Mouse (Mus musculus) intestine, embryonic 16.5 days (tissue): ENCODE data around the gene L3mbtl4. TPM values are rescaled to one million over a fixed set of nuclear protein-coding genes. Genes with fewer than 3 reads are reported as not detected.
"Not testable (repeated sequence)": the region's sequence is repeated elsewhere in the genome, so short reads cannot be mapped to it uniquely, and the experiment has no call there.

ENCODE experiments used
- ATAC-seq: fragments of 200-750 bp; cut with Nextera tagmentation; 2 replicates; pipeline ENCODE4 v1.8.0; 2017; ENCODE audit warnings: moderate TSS enrichment, moderate library complexity
- H3K27ac ChIP-seq: fragments of 300-500 bp; sonication (generic); 2 replicates; pipeline ENCODE4 v1.5.1; 2014; ENCODE audit warnings: mild to moderate bottlenecking, low read length
- H3K27me3 ChIP-seq: fragments of 300-500 bp; sonication (generic); replicated peaks from 2 replicates; pipeline ENCODE4 v1.6.1; 2014; ENCODE audit warnings: low read length, control low read depth, mixed read lengths; ENCODE audit not compliant: control insufficient read depth, insufficient read depth
- H3K36me3 ChIP-seq: fragments of 300-500 bp; sonication (generic); 2 replicates; pipeline ENCODE4 v1.6.1; 2014; ENCODE audit warnings: low read length, control low read depth; ENCODE audit not compliant: control insufficient read depth, insufficient read depth
- H3K4me1 ChIP-seq: fragments of 300-500 bp; sonication (generic); 2 replicates; pipeline ENCODE4 v1.6.1; 2014; ENCODE audit warnings: low read length, control low read depth, mixed read lengths; ENCODE audit not compliant: control insufficient read depth, insufficient read depth
- H3K4me2 ChIP-seq: fragments of 300-500 bp; sonication (generic); 2 replicates; pipeline ENCODE4 v1.6.1; 2014; ENCODE audit warnings: low read depth, low read length, control low read depth
- H3K4me3 ChIP-seq: fragments of 300-500 bp; sonication (generic); 2 replicates; pipeline ENCODE4 v1.5.1; 2014; ENCODE audit warnings: mild to moderate bottlenecking, low read length
- H3K9ac ChIP-seq: fragments of 300-500 bp; sonication (generic); 2 replicates; pipeline ENCODE4 v1.6.1; 2014; ENCODE audit warnings: low read depth, low read length
- H3K9me3 ChIP-seq: fragments of 300-500 bp; sonication (generic); 2 replicates; pipeline ENCODE4 v1.6.1; 2016; ENCODE audit warnings: low read length, control low read depth; ENCODE audit not compliant: control insufficient read depth
- WGBS: fragments of 180-500 bp; shearing (Covaris S2); extraction: QIAGEN DNeasy Blood & Tissue Kit; methylation state at CpG from one replicate; pipeline ENCODE4 v1.1.7; 2014; 5-methylcytosine and 5-hydroxymethylcytosine counted together
- polyA plus RNA-seq: library from polyadenylated mRNA; unstranded; fragments of >200 nt; fragmentation: Nextera tagmentation; extraction: Ambion mirVana; gene quantifications from 2 replicates; pipeline ENCODE4 v1.2.1, GENCODE M21; 2015

L3mbtl4 gene
- polyA plus RNA-seq, 1 experiment from 2014 or later = 0.46 TPM

GRCm38 (mm10) chr17:68450921-68451320 lies 177.3 kb downstream of the L3mbtl4 start:
- H3K4me1 ChIP-seq = no peaks in the 10 kb centered on the region
- H3K4me2 ChIP-seq = no peak overlapping the region
- H3K9ac ChIP-seq = no peak overlapping the region
- H3K27ac ChIP-seq = no peak overlapping the region
- no peak for ATAC-seq
- no peaks in the 10 kb centered on the region for H3K36me3 ChIP-seq
- no peak overlapping the region for H3K4me3 ChIP-seq
- WGBS = 81% methylated on average over 1 of the region's 1 CpGs
- H3K9me3 ChIP-seq = no peaks in the 10 kb centered on the region
- H3K27me3 ChIP-seq = no peaks in the 10 kb centered on the region

GRCm38 (mm10) chr17:68461471-68461870 lies 187.9 kb downstream of the L3mbtl4 start:
- Histone ChIP-seq H3K27ac (no peak overlapping the region), H3K36me3 (no peaks in the 10 kb centered on the region), H3K4me1 (no peaks in the 10 kb centered on the region), H3K9me3 (no peaks in the 10 kb centered on the region), H3K4me3 (no peak overlapping the region), H3K4me2 (no peak overlapping the region), H3K27me3 (no peaks in the 10 kb centered on the region), H3K9ac (no peak overlapping the region)
- no peak for ATAC-seq
- 91% methylated on average over 5 of the region's 5 CpGs for WGBS

- Histone ChIP-seq H3K4me2 (no peak overlapping the region), H3K4me1 (no peaks in the 10 kb centered on the region), H3K9me3 (no peaks in the 10 kb centered on the region), H3K27me3 (no peaks in the 10 kb centered on the region), H3K4me3 (no peak overlapping the region), H3K9ac (no peak overlapping the region), H3K27ac (no peak overlapping the region), H3K36me3 (no peaks in the 10 kb centered on the region)
- no peak for ATAC-seq
- WGBS = 42% methylated on average over 1 of the region's 1 CpGs
Measured at GRCm38 (mm10) chr17:68467311-68467710, 193.7 kb downstream of the L3mbtl4 start.

- H3K36me3 ChIP-seq = no peaks in the 10 kb centered on the region
- H3K4me3 ChIP-seq = no peak overlapping the region
- H3K9me3 ChIP-seq = no peaks in the 10 kb centered on the region
- 51% methylated on average over 4 of the region's 4 CpGs for WGBS
- H3K27ac ChIP-seq = no peak overlapping the region
- no peaks in the 10 kb centered on the region for H3K4me1 ChIP-seq
- no peaks in the 10 kb centered on the region for H3K27me3 ChIP-seq
- no peak overlapping the region for H3K4me2 ChIP-seq
- H3K9ac ChIP-seq = no peak overlapping the region
- ATAC-seq = no peak
Measured at GRCm38 (mm10) chr17:68490065-68490691, 216.6 kb downstream of the L3mbtl4 start.

GRCm38 (mm10) chr17:68492231-68492630 lies 218.6 kb downstream of the L3mbtl4 start:
- no peaks in the 10 kb centered on the region for H3K36me3 ChIP-seq
- no peak overlapping the region for H3K4me3 ChIP-seq
- H3K9ac ChIP-seq = no peak overlapping the region
- H3K4me1 ChIP-seq = no peaks in the 10 kb centered on the region
- no peak overlapping the region for H3K4me2 ChIP-seq
- 72% methylated on average over 3 of the region's 3 CpGs for WGBS
- H3K27ac ChIP-seq = no peak overlapping the region
- no peaks in the 10 kb centered on the region for H3K9me3 ChIP-seq
- no peaks in the 10 kb centered on the region for H3K27me3 ChIP-seq
- ATAC-seq = no peak

- not testable (repeated sequence) for H3K4me1 ChIP-seq, H3K4me3 ChIP-seq, H3K9ac ChIP-seq, H3K27me3 ChIP-seq, H3K27ac ChIP-seq, ATAC-seq, H3K4me2 ChIP-seq, H3K9me3 ChIP-seq, H3K36me3 ChIP-seq
- 79% methylated on average over 2 of the region's 4 CpGs for WGBS
Measured at GRCm38 (mm10) chr17:68502998-68503397, 229.4 kb downstream of the L3mbtl4 start.

GRCm38 (mm10) chr17:68559698-68560097 lies 286.1 kb downstream of the L3mbtl4 start:
- ATAC-seq = no peak
- WGBS = 72% methylated on average over 9 of the region's 9 CpGs

GRCm38 (mm10) chr17:68560264-68560663 lies 286.7 kb downstream of the L3mbtl4 start:
- WGBS = 46% methylated on average over 1 of the region's 1 CpGs
- H3K9ac ChIP-seq = no peak overlapping the region
- H3K4me2 ChIP-seq = no peak overlapping the region
- no peaks in the 10 kb centered on the region for H3K36me3 ChIP-seq
- no peaks in the 10 kb centered on the region for H3K27me3 ChIP-seq
- no peaks in the 10 kb centered on the region for H3K4me1 ChIP-seq
- no peak overlapping the region for H3K4me3 ChIP-seq
- H3K9me3 ChIP-seq = no peaks in the 10 kb centered on the region
- H3K27ac ChIP-seq = no peak overlapping the region
- no peak for ATAC-seq

More at GRCm38 (mm10) chr17:68559698-68560097, 286.1 kb downstream of the L3mbtl4 start:
- Histone ChIP-seq H3K9me3 (no peaks in the 10 kb centered on the region), H3K4me2 (no peak overlapping the region), H3K4me3 (no peak overlapping the region), H3K4me1 (no peaks in the 10 kb centered on the region), H3K27me3 (no peaks in the 10 kb centered on the region), H3K27ac (no peak overlapping the region), H3K9ac (no peak overlapping the region), H3K36me3 (no peaks in the 10 kb centered on the region)

GRCm38 (mm10) chr17:68571806-68572205 lies 298.2 kb downstream of the L3mbtl4 start:
- H3K4me1 ChIP-seq = no peaks in the 10 kb centered on the region
- WGBS = 91% methylated on average over 6 of the region's 6 CpGs
- no peak overlapping the region for H3K9ac ChIP-seq
- ATAC-seq = no peak
- no peak overlapping the region for H3K4me2 ChIP-seq
- H3K27me3 ChIP-seq = no peaks in the 10 kb centered on the region
- no peak overlapping the region for H3K27ac ChIP-seq
- H3K9me3 ChIP-seq = no peaks in the 10 kb centered on the region
- no peak overlapping the region for H3K4me3 ChIP-seq
- H3K36me3 ChIP-seq = no peaks in the 10 kb centered on the region

- 89% methylated on average over 3 of the region's 3 CpGs for WGBS
- H3K4me2 ChIP-seq = no peak overlapping the region
- H3K27me3 ChIP-seq = no peaks in the 10 kb centered on the region
- H3K9ac ChIP-seq = no peak overlapping the region
- ATAC-seq = no peak
- H3K9me3 ChIP-seq = no peaks in the 10 kb centered on the region
- H3K27ac ChIP-seq = no peak overlapping the region
- no peaks in the 10 kb centered on the region for H3K4me1 ChIP-seq
- H3K36me3 ChIP-seq = no peaks in the 10 kb centered on the region
- H3K4me3 ChIP-seq = no peak overlapping the region
Measured at GRCm38 (mm10) chr17:68585195-68585594, 311.6 kb downstream of the L3mbtl4 start.
